Mouse (Mus musculus): ENCODE data around the gene Asb3. TPM values are rescaled to one million over a fixed set of nuclear protein-coding genes. Genes with fewer than 3 reads are reported as not detected.
"Not testable (repeated sequence)": the region's sequence is repeated elsewhere in the genome, so short reads cannot be mapped to it uniquely, and the experiment has no call there.

Gene Asb3
- polyA plus RNA-seq, 1 experiment, result 5.8 TPM

DNA sequence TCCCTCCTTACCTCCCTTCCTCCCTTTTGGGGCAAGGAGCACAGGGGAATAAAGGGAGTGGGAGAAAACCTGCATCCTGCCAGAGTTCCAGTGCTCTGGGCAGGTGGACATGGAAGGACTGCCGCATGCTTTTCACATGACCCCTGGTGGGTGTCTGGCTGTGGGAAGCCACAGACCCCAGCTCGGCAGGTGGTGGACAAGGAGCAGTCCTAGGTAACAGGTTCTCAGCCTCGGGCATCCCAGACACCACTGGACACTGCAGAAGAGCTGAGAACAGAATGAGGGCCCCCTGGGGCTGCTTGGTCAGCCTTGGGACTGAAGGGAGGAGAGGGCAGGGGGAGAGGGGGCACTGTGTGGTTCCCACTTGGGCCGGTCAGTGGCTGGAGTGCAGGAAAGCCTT lies 149.7 kb downstream of the Asb3 start:
- TF ChIP-seq CTCF (IDR thresholded peaks at IDR 0.05; ENCODE audit: control insufficient read depth, insufficient read depth, low read length), result no peak
- no peak for TF ChIP-seq POLR2A (IDR thresholded peaks at IDR 0.05; ENCODE audit: borderline replicate concordance, control insufficient read depth, low read depth, low read length)
- 85% methylated on average over 4 of the region's 4 CpGs for WGBS
- no peak overlapping the region for H3K4me3 ChIP-seq (replicated peaks; ENCODE audit: control insufficient read depth, low read depth, low read length)
- no peaks in the 10 kb centered on the region for H3K4me1 ChIP-seq (ENCODE audit: control insufficient read depth, insufficient read depth, low read length)
- H3K27ac ChIP-seq (ENCODE audit: control insufficient read depth, insufficient read depth, low read depth, low read length, poor library complexity), result no peak overlapping the region

DNA sequence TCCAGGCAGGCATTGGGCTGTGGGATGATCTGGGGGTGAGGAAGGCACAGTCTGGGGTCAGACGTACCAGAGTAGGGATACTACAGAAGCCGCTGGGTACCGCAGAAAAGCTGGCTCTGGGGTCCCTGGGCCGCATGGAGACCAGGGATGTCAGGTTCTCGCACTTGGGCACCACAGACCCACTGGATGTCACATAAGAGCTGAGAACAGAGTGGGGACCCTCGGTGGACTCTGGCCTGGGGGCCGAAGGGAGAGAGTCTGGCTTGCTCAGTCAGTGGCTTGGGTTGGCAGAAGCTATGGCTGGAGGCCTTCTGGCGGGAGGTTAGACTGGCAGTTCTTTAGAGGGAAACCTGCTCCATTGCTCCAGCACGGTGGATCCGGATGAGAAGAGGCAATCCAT lies 204.8 kb downstream of the Asb3 start:
- no peaks in the 10 kb centered on the region for H3K4me1 ChIP-seq (ENCODE audit: control insufficient read depth, insufficient read depth, low read length)
- TF ChIP-seq CTCF (IDR thresholded peaks at IDR 0.05; ENCODE audit: control insufficient read depth, insufficient read depth, low read length), result no peak
- no peak for TF ChIP-seq POLR2A (IDR thresholded peaks at IDR 0.05; ENCODE audit: borderline replicate concordance, control insufficient read depth, low read depth, low read length)
- H3K4me3 ChIP-seq (replicated peaks; ENCODE audit: control insufficient read depth, low read depth, low read length), result no peak overlapping the region
- H3K27ac ChIP-seq (ENCODE audit: control insufficient read depth, insufficient read depth, low read depth, low read length, poor library complexity), result no peak overlapping the region
- 88% methylated on average over 10 of the region's 10 CpGs for WGBS

DNA sequence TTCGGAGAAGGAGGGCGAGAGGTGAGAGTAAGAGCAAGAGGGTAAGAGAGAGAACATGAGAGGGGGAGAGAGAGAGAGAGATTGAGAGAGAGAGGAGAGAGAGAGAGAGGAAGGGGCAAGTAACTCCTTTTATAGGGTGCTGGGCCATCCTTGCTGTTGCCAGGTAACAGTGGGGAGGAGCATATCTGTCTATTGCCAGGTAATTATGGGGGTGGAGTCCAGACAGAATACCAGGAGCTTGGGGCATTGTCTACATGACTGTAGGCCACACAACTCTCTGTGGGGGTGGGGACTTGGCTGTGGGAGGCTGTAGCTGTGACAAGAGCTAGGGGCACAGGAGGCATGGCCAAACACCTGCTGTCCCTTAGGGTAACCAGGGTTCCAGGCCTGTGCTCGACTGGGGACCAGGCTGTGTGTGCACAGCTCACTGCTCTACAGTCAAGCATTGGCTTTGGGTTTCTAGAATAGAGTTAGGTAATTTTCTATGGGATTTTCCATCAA lies 205.3 kb downstream of the Asb3 start:
- 88% methylated on average over 3 of the region's 3 CpGs for WGBS
- no peaks in the 10 kb centered on the region for H3K4me1 ChIP-seq (ENCODE audit: control insufficient read depth, insufficient read depth, low read length)
- H3K4me3 ChIP-seq (replicated peaks; ENCODE audit: control insufficient read depth, low read depth, low read length), result no peak overlapping the region
- no peak for TF ChIP-seq CTCF (IDR thresholded peaks at IDR 0.05; ENCODE audit: control insufficient read depth, insufficient read depth, low read length)
- no peak for TF ChIP-seq POLR2A (IDR thresholded peaks at IDR 0.05; ENCODE audit: borderline replicate concordance, control insufficient read depth, low read depth, low read length)
- H3K27ac ChIP-seq (ENCODE audit: control insufficient read depth, insufficient read depth, low read depth, low read length, poor library complexity), result no peak overlapping the region

DNA sequence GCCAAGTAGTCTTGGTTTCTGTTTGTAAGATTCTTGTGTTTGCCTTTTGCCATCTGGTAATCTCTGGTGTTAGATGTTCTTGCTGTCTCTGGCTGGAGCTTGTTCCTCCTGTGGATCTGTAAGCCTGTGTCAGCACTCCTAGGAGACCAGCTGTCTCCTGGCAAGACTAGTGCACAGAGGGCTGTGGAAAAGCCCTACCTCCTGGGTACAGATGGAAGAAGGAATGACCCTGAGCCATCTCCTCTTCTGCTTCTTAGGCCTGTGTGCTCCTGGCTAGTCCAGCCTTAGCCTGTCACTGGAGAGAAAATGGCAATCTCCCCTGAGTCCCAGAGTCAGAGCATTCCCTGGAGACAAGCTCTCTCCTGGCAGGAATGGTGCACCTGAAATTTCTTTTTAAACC lies 214.3 kb downstream of the Asb3 start:
- not testable (repeated sequence) for H3K27ac ChIP-seq (ENCODE audit: control insufficient read depth, insufficient read depth, low read depth, low read length, poor library complexity); H3K4me3 ChIP-seq (replicated peaks; ENCODE audit: control insufficient read depth, low read depth, low read length); H3K4me1 ChIP-seq (ENCODE audit: control insufficient read depth, insufficient read depth, low read length)

DNA sequence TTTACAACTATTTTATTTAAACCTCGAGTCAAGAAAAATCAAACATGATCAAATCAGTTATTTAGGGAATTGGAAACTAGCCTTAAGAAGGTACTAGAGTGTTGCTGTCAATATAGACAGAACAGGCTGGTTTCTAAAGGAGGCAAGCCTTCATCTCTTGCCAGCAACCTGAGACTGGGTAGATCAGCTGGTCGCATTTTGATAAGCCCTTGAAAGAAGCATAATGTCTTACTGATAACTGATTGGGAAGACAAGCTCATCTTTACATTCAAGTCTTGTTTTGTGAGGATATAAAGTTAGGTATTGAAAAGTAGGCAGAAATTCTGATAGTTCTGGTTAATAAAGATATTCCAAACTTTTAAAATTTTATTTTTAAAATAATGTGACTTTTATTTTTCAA lies 217.0 kb downstream of the Asb3 start:
- TF ChIP-seq POLR2A (IDR thresholded peaks at IDR 0.05; ENCODE audit: borderline replicate concordance, control insufficient read depth, low read depth, low read length) (no peak), CTCF (IDR thresholded peaks at IDR 0.05; ENCODE audit: control insufficient read depth, insufficient read depth, low read length) (no peak)
- H3K4me1 ChIP-seq (ENCODE audit: control insufficient read depth, insufficient read depth, low read length), result no peaks in the 10 kb centered on the region
- 78% methylated on average over 2 of the region's 2 CpGs for WGBS
- no peak overlapping the region for H3K4me3 ChIP-seq (replicated peaks; ENCODE audit: control insufficient read depth, low read depth, low read length)
- H3K27ac ChIP-seq (ENCODE audit: control insufficient read depth, insufficient read depth, low read depth, low read length, poor library complexity), result no peak overlapping the region

DNA sequence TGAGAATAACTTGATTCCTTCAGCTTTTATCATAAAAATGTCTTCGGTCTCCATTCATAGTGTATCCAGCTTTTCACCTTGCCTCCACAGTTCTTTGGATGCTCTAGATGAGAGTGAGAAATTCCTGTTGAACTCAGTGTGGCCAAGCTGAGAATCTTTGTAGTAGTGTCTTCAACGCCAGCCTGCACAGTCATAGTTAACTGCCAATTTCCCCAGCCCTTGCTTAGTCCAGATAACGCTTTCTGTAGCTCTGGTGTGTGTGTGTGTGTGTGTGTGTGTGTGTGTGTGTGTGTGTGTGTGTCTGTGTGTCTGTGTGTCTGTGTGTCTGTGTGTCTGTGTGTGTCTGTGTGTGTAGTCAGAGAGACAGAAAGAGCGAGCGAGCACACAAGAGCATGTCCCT lies 220.1 kb downstream of the Asb3 start:
- Histone ChIP-seq H3K4me3 (replicated peaks; ENCODE audit: control insufficient read depth, low read depth, low read length) (no peak overlapping the region), H3K4me1 (ENCODE audit: control insufficient read depth, insufficient read depth, low read length) (no peaks in the 10 kb centered on the region), H3K27ac (ENCODE audit: control insufficient read depth, insufficient read depth, low read depth, low read length, poor library complexity) (no peak overlapping the region)
- TF ChIP-seq CTCF (IDR thresholded peaks at IDR 0.05; ENCODE audit: control insufficient read depth, insufficient read depth, low read length) (no peak), POLR2A (IDR thresholded peaks at IDR 0.05; ENCODE audit: borderline replicate concordance, control insufficient read depth, low read depth, low read length) (no peak)
- WGBS, result 82% methylated on average over 5 of the region's 5 CpGs

DNA sequence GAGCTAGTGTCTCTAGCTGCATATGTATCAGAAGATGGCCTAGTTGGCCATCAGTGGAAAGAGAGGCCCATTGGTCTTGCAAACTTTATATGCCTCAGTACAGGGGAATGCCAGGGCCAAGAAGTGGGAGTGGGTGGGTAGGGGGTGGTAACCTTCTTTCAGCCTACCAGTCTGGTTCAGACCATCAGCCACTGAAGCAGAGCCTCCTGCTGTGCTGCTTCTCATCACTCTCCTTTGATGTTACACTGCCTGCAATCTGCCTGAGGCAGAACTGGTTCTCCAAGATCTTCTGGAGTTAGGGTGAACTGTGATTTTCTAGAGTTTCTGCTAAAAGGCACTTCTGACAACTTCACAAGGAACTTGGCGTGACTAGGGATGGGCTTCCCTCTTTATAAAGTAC lies 241.7 kb downstream of the Asb3 start:
- not testable (repeated sequence) for H3K27ac ChIP-seq (ENCODE audit: control insufficient read depth, insufficient read depth, low read depth, low read length, poor library complexity); H3K4me1 ChIP-seq (ENCODE audit: control insufficient read depth, insufficient read depth, low read length); H3K4me3 ChIP-seq (replicated peaks; ENCODE audit: control insufficient read depth, low read depth, low read length)
- WGBS, result 71% methylated on average over 1 of the region's 1 CpGs

DNA sequence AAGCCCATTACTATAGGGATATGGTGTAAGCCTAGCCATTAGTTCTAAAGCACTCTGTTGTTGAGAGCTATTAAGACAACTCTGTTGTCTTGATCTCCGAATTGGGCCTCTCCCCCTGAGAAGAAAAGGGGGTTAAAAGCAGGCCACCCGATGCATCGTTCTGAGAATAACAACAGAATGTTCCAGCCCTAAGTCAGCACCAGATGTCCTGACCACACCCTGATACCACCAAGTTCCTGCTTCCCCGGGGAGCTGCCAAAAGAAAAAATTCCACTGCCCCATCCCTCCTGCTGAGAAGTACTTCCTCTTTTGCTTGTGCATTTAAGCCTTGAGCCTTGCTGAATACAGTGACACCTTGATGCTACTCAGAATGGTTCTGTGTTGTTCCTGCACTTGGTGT lies 248.5 kb downstream of the Asb3 start:
- not testable (repeated sequence) for H3K4me3 ChIP-seq (replicated peaks; ENCODE audit: control insufficient read depth, low read depth, low read length); H3K4me1 ChIP-seq (ENCODE audit: control insufficient read depth, insufficient read depth, low read length); H3K27ac ChIP-seq (ENCODE audit: control insufficient read depth, insufficient read depth, low read depth, low read length, poor library complexity)
- WGBS, result 72% methylated on average over 4 of the region's 4 CpGs

DNA sequence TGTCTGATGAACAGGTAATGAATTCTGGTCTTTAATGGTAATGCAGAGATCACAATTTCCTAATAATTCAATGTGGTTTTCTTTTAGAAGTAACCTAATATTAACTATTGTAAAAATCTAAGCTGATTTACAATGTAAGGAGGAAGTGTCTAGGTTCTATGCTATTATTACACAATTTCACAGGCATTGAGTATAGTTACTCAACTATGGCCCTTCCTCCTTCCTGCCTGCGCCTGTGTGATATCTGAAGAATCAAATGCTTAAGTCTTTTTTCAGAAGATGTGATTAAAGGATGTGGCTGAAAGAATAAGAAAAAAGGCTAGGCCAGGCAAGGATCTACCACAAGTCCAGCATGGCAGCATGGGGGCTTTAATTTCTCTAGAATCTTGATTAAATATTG lies 249.6 kb downstream of the Asb3 start:
- H3K4me1 ChIP-seq (ENCODE audit: control insufficient read depth, insufficient read depth, low read length); H3K4me3 ChIP-seq (replicated peaks; ENCODE audit: control insufficient read depth, low read depth, low read length); H3K27ac ChIP-seq (ENCODE audit: control insufficient read depth, insufficient read depth, low read depth, low read length, poor library complexity): not testable (repeated sequence)
- 48% methylated on average over 1 of the region's 1 CpGs for WGBS

DNA sequence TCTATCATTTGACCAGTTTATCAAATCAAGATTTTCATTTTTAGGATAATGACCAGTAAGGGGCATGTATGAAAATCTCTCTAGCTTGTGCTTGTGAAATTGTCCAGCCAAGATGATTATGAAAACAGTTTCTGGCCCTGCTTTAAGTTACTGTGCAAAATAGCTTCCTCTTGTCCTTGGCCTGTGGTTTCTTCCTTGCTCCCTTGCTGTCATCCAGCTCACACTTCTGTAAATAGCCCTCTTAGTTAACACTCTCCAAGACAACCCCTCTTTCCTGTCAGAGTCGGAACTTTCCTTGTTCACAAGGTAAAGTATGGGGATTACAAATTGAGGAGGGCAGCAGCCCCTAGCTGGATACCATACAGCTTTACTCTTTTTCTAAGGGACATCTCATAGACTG lies 253.2 kb downstream of the Asb3 start:
- H3K27ac ChIP-seq (ENCODE audit: control insufficient read depth, insufficient read depth, low read depth, low read length, poor library complexity); H3K4me3 ChIP-seq (replicated peaks; ENCODE audit: control insufficient read depth, low read depth, low read length); H3K4me1 ChIP-seq (ENCODE audit: control insufficient read depth, insufficient read depth, low read length): not testable (repeated sequence)
- WGBS, result 30% methylated on average over 1 of the region's 1 CpGs

Other genes with a start within 250 kb of the Asb3 start
- 2.4 and 4.2 TPM in 2 replicates for gene Acyp2, start 235.8 kb upstream of the Asb3 start, polyA plus RNA-seq (2011; ENCODE audit: insufficient read depth, insufficient read length, low replicate concordance, missing spikeins)
- 12.3 and 28.5 TPM in 2 replicates for gene Psme4, start 113.7 kb upstream of the Asb3 start, polyA plus RNA-seq (2011; ENCODE audit: insufficient read depth, insufficient read length, low replicate concordance, missing spikeins)
- gene Gpr75, start 58 bp upstream of the Asb3 start, polyA plus RNA-seq (2011; ENCODE audit: insufficient read depth, insufficient read length, low replicate concordance, missing spikeins), result not detected in 2 replicates
- 14.9 and 24.8 TPM in 2 replicates for gene Erlec1, start 68.9 kb downstream of the Asb3 start, polyA plus RNA-seq (2011; ENCODE audit: insufficient read depth, insufficient read length, low replicate concordance, missing spikeins)
- gene Chac2, start 100.9 kb downstream of the Asb3 start, polyA plus RNA-seq (2011; ENCODE audit: insufficient read depth, insufficient read length, low replicate concordance, missing spikeins), result 14.8 and 15.8 TPM in 2 replicates